Mouse (Mus musculus): ENCODE data around the gene Srgap3. TPM values are rescaled to one million over a fixed set of nuclear protein-coding genes. Genes with fewer than 3 reads are reported as not detected.

Gene Srgap3
- polyA plus RNA-seq, 1 experiment from 2014 or later = 1.3 TPM

- H3K4me3 ChIP-seq = no peak overlapping the region
- H3K36me3 ChIP-seq = no peaks in the 10 kb centered on the region
- no peak for ATAC-seq
- no peak overlapping the region for H3K4me2 ChIP-seq
- H3K27me3 ChIP-seq (replicated peaks) = no peaks in the 10 kb centered on the region
- no peak overlapping the region for H3K9ac ChIP-seq
- H3K27ac ChIP-seq = no peak overlapping the region
- WGBS (ENCODE audit: insufficient replicate concordance) = 74% methylated on average over 4 of the region's 5 CpGs
- peaks cover 1% of the 10 kb centered on the region for H3K4me1 ChIP-seq
- no peaks in the 10 kb centered on the region for H3K9me3 ChIP-seq (replicated peaks)
Observed at GRCm38 (mm10) chr6:112842426-112842825, 104.6 kb downstream of the Srgap3 start.

GRCm38 (mm10) chr6:112840400-112840799, 106.7 kb downstream of the Srgap3 start:
- Histone ChIP-seq H3K9ac (no peak overlapping the region), H3K36me3 (no peaks in the 10 kb centered on the region), H3K27me3 (replicated peaks) (no peaks in the 10 kb centered on the region), H3K4me3 (no peak overlapping the region), H3K9me3 (replicated peaks) (no peaks in the 10 kb centered on the region), H3K4me2 (no peak overlapping the region), H3K4me1 (peaks cover 18% of the 10 kb centered on the region), H3K27ac (no peak overlapping the region)
- no peak for ATAC-seq
- WGBS (ENCODE audit: insufficient replicate concordance) = 68% methylated on average over 5 of the region's 5 CpGs

- no peaks in the 10 kb centered on the region for H3K9me3 ChIP-seq (replicated peaks)
- H3K4me3 ChIP-seq = no peak overlapping the region
- no peak overlapping the region for H3K4me2 ChIP-seq
- WGBS (ENCODE audit: insufficient replicate concordance) = 56% methylated on average over 3 of the region's 3 CpGs
- H3K36me3 ChIP-seq = no peaks in the 10 kb centered on the region
- no peak overlapping the region for H3K9ac ChIP-seq
- H3K27me3 ChIP-seq (replicated peaks) = no peaks in the 10 kb centered on the region
- H3K4me1 ChIP-seq = peaks cover 22% of the 10 kb centered on the region
- no peak overlapping the region for H3K27ac ChIP-seq
- ATAC-seq = no peak
Observed at GRCm38 (mm10) chr6:112839391-112839790, 107.7 kb downstream of the Srgap3 start.

GRCm38 (mm10) chr6:112838879-112839278, 108.2 kb downstream of the Srgap3 start:
- Histone ChIP-seq H3K27me3 (replicated peaks) (no peaks in the 10 kb centered on the region), H3K9ac (no peak overlapping the region), H3K4me1 (peaks cover 27% of the 10 kb centered on the region), H3K27ac (no peak overlapping the region), H3K4me3 (no peak overlapping the region), H3K4me2 (no peak overlapping the region), H3K9me3 (replicated peaks) (no peaks in the 10 kb centered on the region), H3K36me3 (no peaks in the 10 kb centered on the region)
- 68% methylated on average over 2 of the region's 2 CpGs for WGBS (ENCODE audit: insufficient replicate concordance)
- ATAC-seq = no peak

- ATAC-seq = no peak
- no peak overlapping the region for H3K4me3 ChIP-seq
- no peaks in the 10 kb centered on the region for H3K27me3 ChIP-seq (replicated peaks)
- H3K4me2 ChIP-seq = no peak overlapping the region
- 26% methylated on average over 4 of the region's 4 CpGs for WGBS (ENCODE audit: insufficient replicate concordance)
- H3K36me3 ChIP-seq = no peaks in the 10 kb centered on the region
- no peaks in the 10 kb centered on the region for H3K9me3 ChIP-seq (replicated peaks)
- no peak overlapping the region for H3K27ac ChIP-seq
- no peak overlapping the region for H3K9ac ChIP-seq
- H3K4me1 ChIP-seq = peaks cover 30% of the 10 kb centered on the region
Observed at GRCm38 (mm10) chr6:112836712-112837111, 110.4 kb downstream of the Srgap3 start.

GRCm38 (mm10) chr6:112835413-112835812, 111.7 kb downstream of the Srgap3 start:
- H3K27me3 ChIP-seq (replicated peaks) = no peaks in the 10 kb centered on the region
- no peak overlapping the region for H3K9ac ChIP-seq
- H3K4me2 ChIP-seq = peak overlapping the region; percentile 9
- H3K36me3 ChIP-seq = no peaks in the 10 kb centered on the region
- H3K4me1 ChIP-seq = peaks cover 30% of the 10 kb centered on the region
- peak; percentile 69 for ATAC-seq
- H3K4me3 ChIP-seq = no peak overlapping the region
- 9% methylated on average over 4 of the region's 4 CpGs for WGBS (ENCODE audit: insufficient replicate concordance)
- H3K9me3 ChIP-seq (replicated peaks) = no peaks in the 10 kb centered on the region
- peak overlapping the region; percentile 20; the same call in 1 of the 2 replicates for H3K27ac ChIP-seq

GRCm38 (mm10) chr6:112834430-112834829, 112.6 kb downstream of the Srgap3 start:
- Histone ChIP-seq H3K4me1 (peaks cover 30% of the 10 kb centered on the region), H3K9ac (no peak overlapping the region), H3K9me3 (replicated peaks) (no peaks in the 10 kb centered on the region), H3K4me3 (no peak overlapping the region), H3K36me3 (no peaks in the 10 kb centered on the region), H3K27ac (0 out of 2 replicates have a peak overlapping the region, but pooled peaks have one; percentile 21), H3K4me2 (no peak overlapping the region), H3K27me3 (replicated peaks) (no peaks in the 10 kb centered on the region)
- no peak for ATAC-seq
- 81% methylated on average over 5 of the region's 5 CpGs for WGBS (ENCODE audit: insufficient replicate concordance)

- H3K9me3 ChIP-seq (replicated peaks) = no peaks in the 10 kb centered on the region
- no peak overlapping the region for H3K9ac ChIP-seq
- H3K36me3 ChIP-seq = no peaks in the 10 kb centered on the region
- H3K27ac ChIP-seq = no peak overlapping the region
- no peak overlapping the region for H3K4me2 ChIP-seq
- WGBS (ENCODE audit: insufficient replicate concordance) = 57% methylated on average over 6 of the region's 6 CpGs
- H3K4me1 ChIP-seq = peaks cover 30% of the 10 kb centered on the region
- no peaks in the 10 kb centered on the region for H3K27me3 ChIP-seq (replicated peaks)
- ATAC-seq = no peak
- no peak overlapping the region for H3K4me3 ChIP-seq
Observed at GRCm38 (mm10) chr6:112833763-112834162, 113.3 kb downstream of the Srgap3 start.

GRCm38 (mm10) chr6:112829196-112829595, 117.9 kb downstream of the Srgap3 start:
- no peak overlapping the region for H3K9ac ChIP-seq
- H3K4me2 ChIP-seq = no peak overlapping the region
- ATAC-seq = no peak
- no peak overlapping the region for H3K27ac ChIP-seq
- no peak overlapping the region for H3K4me3 ChIP-seq
- WGBS (ENCODE audit: insufficient replicate concordance) = 66% methylated on average over 12 of the region's 12 CpGs
- peaks cover 12% of the 10 kb centered on the region; the same call in 1 of the 2 replicates for H3K4me1 ChIP-seq
- no peaks in the 10 kb centered on the region for H3K36me3 ChIP-seq
- no peaks in the 10 kb centered on the region for H3K9me3 ChIP-seq (replicated peaks)
- H3K27me3 ChIP-seq (replicated peaks) = no peaks in the 10 kb centered on the region

GRCm38 (mm10) chr6:112828420-112828819, 118.6 kb downstream of the Srgap3 start:
- no peaks in the 10 kb centered on the region for H3K9me3 ChIP-seq (replicated peaks)
- H3K4me3 ChIP-seq = no peak overlapping the region
- H3K27ac ChIP-seq = no peak overlapping the region
- no peak overlapping the region for H3K4me2 ChIP-seq
- no peak for ATAC-seq
- 61% methylated on average over 5 of the region's 5 CpGs for WGBS (ENCODE audit: insufficient replicate concordance)
- no peak overlapping the region for H3K9ac ChIP-seq
- H3K36me3 ChIP-seq = no peaks in the 10 kb centered on the region
- H3K27me3 ChIP-seq (replicated peaks) = no peaks in the 10 kb centered on the region
- 0 out of 2 replicates have a peak, but pooled peaks cover 5% of the 10 kb centered on the region for H3K4me1 ChIP-seq

GRCm38 (mm10) chr6:112825657-112826056, 121.4 kb downstream of the Srgap3 start:
- H3K27me3 ChIP-seq (replicated peaks) = no peaks in the 10 kb centered on the region
- no peak overlapping the region for H3K9ac ChIP-seq
- no peak for ATAC-seq
- no peak overlapping the region for H3K27ac ChIP-seq
- H3K36me3 ChIP-seq = no peaks in the 10 kb centered on the region
- WGBS (ENCODE audit: insufficient replicate concordance) = 74% methylated on average over 6 of the region's 6 CpGs
- 0 out of 2 replicates have a peak, but pooled peaks cover 5% of the 10 kb centered on the region for H3K4me1 ChIP-seq
- H3K9me3 ChIP-seq (replicated peaks) = no peaks in the 10 kb centered on the region
- no peak overlapping the region for H3K4me3 ChIP-seq
- H3K4me2 ChIP-seq = no peak overlapping the region

- Histone ChIP-seq H3K4me2 (no peak overlapping the region), H3K4me3 (no peak overlapping the region), H3K36me3 (no peaks in the 10 kb centered on the region), H3K27me3 (replicated peaks) (no peaks in the 10 kb centered on the region), H3K9ac (no peak overlapping the region), H3K9me3 (replicated peaks) (no peaks in the 10 kb centered on the region), H3K27ac (no peak overlapping the region), H3K4me1 (0 out of 2 replicates have a peak, but pooled peaks cover 5% of the 10 kb centered on the region)
- no peak for ATAC-seq
- 78% methylated on average over 6 of the region's 6 CpGs for WGBS (ENCODE audit: insufficient replicate concordance)
Observed at GRCm38 (mm10) chr6:112823096-112823495, 124.0 kb downstream of the Srgap3 start.
